Mouse (Mus musculus) hindbrain, embryonic 16.5 days (tissue): Measurements from ENCODE around the gene Vegfa. TPM values are rescaled to one million over a fixed set of nuclear protein-coding genes. Genes with fewer than 3 reads are reported as not detected.

ENCODE experiments used
- ATAC-seq: fragments of 200-750 bp; cut with Nextera tagmentation; 2 replicates; pipeline ENCODE4 v1.8.0; 2017; ENCODE audit warnings: moderate TSS enrichment, moderate library complexity
- H3K27ac ChIP-seq: fragments of 300-500 bp; sonication (generic); 2 replicates; pipeline ENCODE4 v1.5.1; 2014; ENCODE audit warnings: low read depth, mild to moderate bottlenecking, control low read depth, low read length, moderate library complexity
- H3K27me3 ChIP-seq: fragments of 300-500 bp; sonication (generic); replicated peaks from 2 replicates; pipeline ENCODE4 v1.6.1; 2014; ENCODE audit warnings: low read length; ENCODE audit not compliant: control insufficient read depth, insufficient read depth
- H3K36me3 ChIP-seq: fragments of 300-500 bp; sonication (generic); 2 replicates; pipeline ENCODE4 v1.6.1; 2014; ENCODE audit warnings: mild to moderate bottlenecking, low read length, moderate library complexity, mixed read lengths; ENCODE audit not compliant: control insufficient read depth, insufficient read depth
- H3K4me1 ChIP-seq: fragments of 300-500 bp; sonication (generic); 2 replicates; pipeline ENCODE4 v1.6.1; 2014; ENCODE audit warnings: low read depth, low read length; ENCODE audit not compliant: control insufficient read depth, insufficient read depth
- H3K4me2 ChIP-seq: fragments of 300-500 bp; sonication (generic); 2 replicates; pipeline ENCODE4 v1.6.1; 2014; ENCODE audit warnings: mild to moderate bottlenecking, low read length, control low read depth, moderate library complexity
- H3K4me3 ChIP-seq: fragments of 300-500 bp; sonication (generic); 2 replicates; pipeline ENCODE4 v1.5.1; 2014; ENCODE audit warnings: mild to moderate bottlenecking, low read length, control low read depth, moderate library complexity
- H3K9ac ChIP-seq: fragments of 300-500 bp; sonication (generic); 2 replicates; pipeline ENCODE4 v1.6.1; 2014; ENCODE audit warnings: low read depth, mild to moderate bottlenecking, control low read depth, low read length, moderate library complexity
- H3K9me3 ChIP-seq: fragments of 300-500 bp; sonication (generic); 2 replicates; pipeline ENCODE4 v1.6.1; 2014; ENCODE audit warnings: mild to moderate bottlenecking, low read length, moderate library complexity; ENCODE audit not compliant: control insufficient read depth
- WGBS: fragments of 180-500 bp; shearing (Covaris S2); extraction: QIAGEN DNeasy Blood & Tissue Kit; methylation state at CpG from one replicate; pipeline ENCODE4 v1.1.7; 2014; 5-methylcytosine and 5-hydroxymethylcytosine counted together
- polyA plus RNA-seq: library from polyadenylated mRNA; unstranded; fragments of >200 nt; fragmentation: Nextera tagmentation; extraction: Ambion mirVana; gene quantifications from 2 replicates; pipeline ENCODE4 v1.2.1, GENCODE M21; 2015

Gene Vegfa
- polyA plus RNA-seq, 1 experiment from 2014 or later = 3.8 TPM

DNA sequence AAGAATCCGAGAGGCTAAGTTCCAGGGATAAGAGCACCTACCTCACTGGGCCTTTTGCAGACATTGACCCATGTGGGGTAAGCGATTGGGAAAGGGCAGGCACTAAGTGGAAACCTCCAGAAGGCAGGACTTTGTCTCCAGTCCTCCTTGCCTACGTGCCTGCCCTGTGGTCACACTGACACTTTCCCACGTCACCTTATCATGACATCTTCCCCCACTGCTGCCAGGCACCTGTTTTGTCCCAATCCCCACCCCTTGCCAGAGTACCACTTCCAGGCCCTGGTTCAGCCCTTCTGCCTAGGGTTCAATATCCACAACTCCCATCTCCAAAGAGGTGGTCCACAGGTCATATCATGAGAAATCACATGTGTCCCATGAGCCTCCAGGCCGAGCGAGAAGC lies 16.2 kb downstream of the Vegfa start:
- H3K4me1 ChIP-seq = 0 out of 2 replicates have a peak, but pooled peaks cover 2% of the 10 kb centered on the region
- H3K27me3 ChIP-seq = no peaks in the 10 kb centered on the region
- H3K27ac ChIP-seq = no peak overlapping the region
- H3K36me3 ChIP-seq = peaks cover 19% of the 10 kb centered on the region
- WGBS = 91% methylated on average over 6 of the region's 6 CpGs
- no peak overlapping the region for H3K9ac ChIP-seq
- ATAC-seq = no peak
- H3K4me2 ChIP-seq = no peak overlapping the region
- H3K4me3 ChIP-seq = no peak overlapping the region
- no peaks in the 10 kb centered on the region for H3K9me3 ChIP-seq

DNA sequence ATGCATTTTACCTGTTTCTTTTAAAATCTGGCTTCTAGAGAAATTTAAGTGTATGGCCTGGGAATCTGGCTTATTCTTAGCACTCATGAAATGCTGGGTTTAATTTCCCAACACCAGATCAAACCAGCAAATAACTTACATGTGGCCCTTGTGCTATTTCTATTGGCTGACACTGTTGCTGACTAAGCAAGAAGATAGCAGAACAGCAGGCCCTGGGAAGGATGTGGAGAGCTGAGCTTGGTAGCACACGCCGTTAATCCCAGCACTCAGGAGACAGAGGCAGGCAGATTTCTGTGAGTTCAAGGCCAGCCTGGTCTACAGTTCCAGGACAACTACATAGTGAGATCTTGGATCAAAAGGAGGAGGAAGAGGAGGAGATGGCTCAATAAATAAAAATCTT lies 17.2 kb downstream of the Vegfa start:
- no peak overlapping the region for H3K4me3 ChIP-seq
- no peaks in the 10 kb centered on the region for H3K27me3 ChIP-seq
- no peak for ATAC-seq
- no peaks in the 10 kb centered on the region for H3K9me3 ChIP-seq
- H3K36me3 ChIP-seq = peaks cover 11% of the 10 kb centered on the region
- 95% methylated on average over 2 of the region's 2 CpGs for WGBS
- H3K9ac ChIP-seq = no peak overlapping the region
- H3K4me1 ChIP-seq = 0 out of 2 replicates have a peak, but pooled peaks cover 2% of the 10 kb centered on the region
- H3K27ac ChIP-seq = no peak overlapping the region
- no peak overlapping the region for H3K4me2 ChIP-seq

DNA sequence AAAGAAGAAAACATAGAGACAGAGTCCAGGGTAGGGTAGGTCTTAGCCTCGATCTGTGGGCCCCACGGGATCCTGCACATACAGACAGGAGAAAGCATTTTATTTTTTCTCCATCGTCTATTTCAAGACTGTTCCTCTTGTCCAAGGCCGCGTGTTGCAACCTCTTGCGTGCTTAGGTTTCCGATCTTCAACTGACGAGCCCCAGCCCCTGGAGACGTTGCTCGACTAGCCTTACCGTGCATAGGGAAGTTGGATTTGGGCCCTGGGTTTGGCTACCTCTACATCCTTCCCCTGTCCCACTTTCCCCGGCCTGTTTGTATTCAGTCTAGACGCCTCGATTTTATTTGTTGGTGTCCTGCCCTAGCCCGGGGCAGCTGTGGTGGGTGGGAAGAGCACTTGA lies 18.6 kb downstream of the Vegfa start:
- Histone ChIP-seq H3K4me2 (no peak overlapping the region), H3K9ac (no peak overlapping the region), H3K4me1 (0 out of 2 replicates have a peak, but pooled peaks cover 2% of the 10 kb centered on the region), H3K9me3 (no peaks in the 10 kb centered on the region), H3K27me3 (no peaks in the 10 kb centered on the region), H3K4me3 (no peak overlapping the region), H3K27ac (no peak overlapping the region), H3K36me3 (peaks cover 5% of the 10 kb centered on the region)
- ATAC-seq = no peak
- WGBS = 90% methylated on average over 15 of the region's 15 CpGs

DNA sequence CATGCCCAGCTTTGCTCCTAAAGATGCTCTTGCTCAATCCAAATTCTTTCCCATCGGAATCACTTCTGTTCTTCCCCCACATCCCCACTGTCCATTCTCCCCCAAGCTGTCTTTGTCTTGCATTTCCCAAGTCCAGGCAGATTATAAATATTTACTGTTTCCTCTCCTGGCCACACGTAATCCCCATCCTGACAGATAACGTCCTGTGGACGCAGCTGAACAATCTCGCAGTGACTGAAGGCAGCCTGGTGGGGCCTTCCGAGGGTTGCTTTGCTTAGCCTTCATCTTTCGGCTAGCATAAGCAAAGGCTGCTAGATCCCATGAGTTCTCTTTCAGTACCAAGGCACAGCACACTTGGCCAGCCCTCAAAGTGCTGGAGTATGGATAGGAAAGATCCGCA lies 20.0 kb downstream of the Vegfa start:
- H3K27ac ChIP-seq = no peak overlapping the region
- no peaks in the 10 kb centered on the region; the same call in 1 of the 2 replicates for H3K36me3 ChIP-seq
- no peak overlapping the region for H3K9ac ChIP-seq
- H3K4me2 ChIP-seq = no peak overlapping the region
- no peaks in the 10 kb centered on the region for H3K4me1 ChIP-seq
- no peak overlapping the region for H3K4me3 ChIP-seq
- WGBS = 86% methylated on average over 8 of the region's 8 CpGs
- H3K9me3 ChIP-seq = no peaks in the 10 kb centered on the region
- no peak for ATAC-seq
- no peaks in the 10 kb centered on the region for H3K27me3 ChIP-seq

DNA sequence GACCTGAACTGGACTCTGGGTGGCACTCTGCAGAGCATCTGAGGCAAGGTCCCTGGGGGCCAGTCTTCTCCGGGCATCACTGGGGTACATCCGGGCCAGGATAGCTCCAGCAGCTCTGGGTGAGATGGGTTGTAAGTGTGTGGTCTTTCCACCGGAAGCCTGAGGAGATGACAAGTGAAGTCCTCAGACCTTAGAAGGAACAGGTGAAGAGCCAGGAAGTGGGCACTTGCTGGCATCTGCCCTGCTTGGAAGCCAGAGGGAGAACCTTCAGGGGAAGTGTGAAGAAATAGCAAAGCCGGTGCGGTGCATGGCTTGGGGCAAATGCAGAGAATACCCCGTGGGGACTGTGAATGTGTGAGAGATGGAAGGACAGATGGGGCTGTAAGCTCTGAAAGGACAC lies 21.7 kb downstream of the Vegfa start:
- Histone ChIP-seq H3K9me3 (no peaks in the 10 kb centered on the region), H3K27me3 (no peaks in the 10 kb centered on the region), H3K4me3 (no peak overlapping the region), H3K36me3 (no peaks in the 10 kb centered on the region), H3K9ac (no peak overlapping the region), H3K4me2 (no peak overlapping the region), H3K4me1 (no peaks in the 10 kb centered on the region), H3K27ac (no peak overlapping the region)
- ATAC-seq = no peak
- WGBS = 83% methylated on average over 6 of the region's 6 CpGs

DNA sequence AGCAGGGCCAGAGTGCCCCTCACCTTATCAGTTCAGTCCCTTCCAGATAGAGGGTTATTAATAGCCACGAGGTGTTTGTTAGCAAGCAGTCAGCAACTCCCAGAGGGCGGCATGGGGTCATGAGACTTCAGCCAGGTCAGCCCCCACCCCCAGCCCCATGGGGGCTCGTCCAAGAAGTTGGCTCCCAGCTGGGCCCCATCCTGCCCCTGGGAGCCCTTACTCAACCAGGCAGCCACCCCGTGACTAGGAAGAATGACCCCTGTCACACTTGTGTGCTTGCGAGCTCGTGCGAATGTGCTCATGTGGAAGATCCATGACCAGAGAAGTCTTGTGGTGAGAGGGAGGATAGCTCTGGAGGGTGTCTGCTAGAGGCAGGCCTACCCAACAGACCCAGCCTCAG lies 23.0 kb downstream of the Vegfa start:
- no peak overlapping the region for H3K9ac ChIP-seq
- no peak overlapping the region for H3K4me3 ChIP-seq
- H3K4me1 ChIP-seq = no peaks in the 10 kb centered on the region
- H3K36me3 ChIP-seq = no peaks in the 10 kb centered on the region
- no peaks in the 10 kb centered on the region for H3K9me3 ChIP-seq
- no peaks in the 10 kb centered on the region for H3K27me3 ChIP-seq
- WGBS = 67% methylated on average over 7 of the region's 7 CpGs
- no peak overlapping the region for H3K4me2 ChIP-seq
- H3K27ac ChIP-seq = no peak overlapping the region
- ATAC-seq = no peak

DNA sequence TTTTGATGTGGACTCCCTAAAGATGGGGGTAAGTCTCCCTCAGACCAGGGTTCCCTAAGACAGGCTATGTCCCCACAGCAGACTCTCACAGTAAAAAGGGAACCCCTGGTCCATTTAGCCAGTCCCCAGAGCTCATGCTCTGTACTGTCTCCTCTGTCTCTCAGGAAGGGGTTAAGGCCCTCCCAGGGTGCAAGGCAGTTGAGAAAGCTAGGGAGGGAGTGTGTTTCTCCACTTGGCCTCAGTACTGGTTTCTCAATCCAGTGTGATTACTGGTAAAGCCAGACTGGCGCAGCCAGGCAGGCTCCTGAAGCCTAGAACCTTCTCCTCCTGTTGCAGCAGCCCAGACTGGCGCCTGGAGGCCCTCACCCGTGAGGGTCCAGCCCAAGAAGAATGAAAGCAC lies 26.7 kb downstream of the Vegfa start:
- Histone ChIP-seq H3K36me3 (no peaks in the 10 kb centered on the region), H3K27ac (no peak overlapping the region), H3K27me3 (no peaks in the 10 kb centered on the region), H3K9ac (no peak overlapping the region), H3K9me3 (no peaks in the 10 kb centered on the region), H3K4me1 (no peaks in the 10 kb centered on the region), H3K4me3 (no peak overlapping the region), H3K4me2 (no peak overlapping the region)
- whole genome bisulfite sequencing = 75% methylated on average over 3 of the region's 3 CpGs
- no peak for ATAC-seq

DNA sequence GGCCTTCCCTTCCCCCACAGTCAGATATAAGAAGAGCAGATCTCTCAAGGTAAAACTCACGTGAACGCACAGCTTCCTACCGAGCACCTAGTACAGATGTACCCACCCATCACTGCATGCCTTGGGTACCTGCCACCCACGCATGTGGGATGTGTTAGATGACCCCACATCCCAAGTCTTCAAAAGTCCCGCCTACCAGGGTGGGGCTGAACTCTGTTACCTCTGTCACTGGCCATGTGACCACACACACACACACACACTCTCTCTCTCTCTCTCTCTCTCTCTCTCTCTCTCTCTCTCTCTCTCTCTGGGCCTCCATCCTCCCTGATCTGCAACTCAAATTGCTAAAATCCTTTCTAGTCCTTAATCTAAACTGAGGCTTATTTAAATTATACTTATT lies 27.7 kb downstream of the Vegfa start:
- Histone ChIP-seq H3K4me1 (no peaks in the 10 kb centered on the region), H3K4me3 (no peak overlapping the region), H3K9me3 (no peaks in the 10 kb centered on the region), H3K9ac (no peak overlapping the region), H3K27ac (no peak overlapping the region), H3K4me2 (no peak overlapping the region), H3K36me3 (no peaks in the 10 kb centered on the region), H3K27me3 (no peaks in the 10 kb centered on the region)
- ATAC-seq = no peak
- WGBS = 96% methylated on average over 5 of the region's 5 CpGs

DNA sequence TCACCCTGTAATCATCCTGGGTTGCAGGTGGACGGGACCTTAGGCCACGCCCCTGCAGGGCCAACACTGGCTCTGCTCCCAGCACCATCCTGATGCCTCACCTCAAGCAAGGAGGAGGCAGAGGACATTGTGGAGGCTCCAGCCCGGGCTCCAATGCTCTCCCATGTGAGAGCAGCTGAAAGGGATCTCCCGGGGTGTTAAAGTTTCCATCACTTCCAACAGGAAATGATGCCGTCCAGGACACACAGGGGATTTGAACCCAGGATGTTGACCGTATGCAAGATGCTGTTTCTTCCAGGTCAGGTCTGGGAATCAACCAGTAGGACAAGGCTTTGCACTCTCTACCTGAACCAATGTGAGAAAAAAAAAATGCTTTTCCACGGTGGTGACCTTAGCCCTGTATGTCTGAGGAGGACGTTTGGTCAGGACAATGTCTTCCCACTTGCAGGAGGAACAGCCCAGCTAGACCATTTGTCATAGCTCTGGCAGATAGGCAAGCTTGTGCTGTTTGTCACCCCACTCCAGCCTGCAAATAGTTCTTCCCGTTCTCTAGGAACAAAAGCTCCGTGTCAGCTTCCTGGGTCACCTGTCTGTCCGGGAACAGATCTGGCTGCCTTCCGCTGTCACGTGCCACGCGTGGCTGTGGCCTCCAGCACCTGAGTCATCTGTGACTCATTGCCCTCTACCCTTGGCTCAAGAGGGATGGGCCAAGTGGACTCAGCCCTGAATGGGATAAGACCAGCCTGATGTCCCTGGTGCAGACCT lies 28.3 kb downstream of the Vegfa start:
- Histone ChIP-seq H3K9ac (no peak overlapping the region), H3K27ac (no peak overlapping the region), H3K36me3 (no peaks in the 10 kb centered on the region), H3K4me2 (no peak overlapping the region), H3K4me1 (no peaks in the 10 kb centered on the region), H3K27me3 (no peaks in the 10 kb centered on the region), H3K4me3 (no peak overlapping the region), H3K9me3 (no peaks in the 10 kb centered on the region)
- ATAC-seq = no peak
- 83% methylated on average over 15 of the region's 15 CpGs for WGBS
